Mouse (Mus musculus) heart, adult 2 months (tissue): ENCODE data around the gene Lrp10. TPM values are rescaled to one million over a fixed set of nuclear protein-coding genes. Genes with fewer than 3 reads are reported as not detected.

Experiments
- DNase-seq, 2 experiments: peaks; one replicate each; pipeline ENCODE4 v3.0.0; 2021
- H3K27ac ChIP-seq: fragments of 200-600 bp; 2 replicates; pipeline ENCODE4 v1.8.1; 2022
- H3K27me3 ChIP-seq: fragments of 200-500 bp; 2 replicates; pipeline ENCODE4 v1.6.1; 2012; ENCODE audit warnings: mild to moderate bottlenecking, low read length, inconsistent platforms, mixed read lengths; ENCODE audit not compliant: control insufficient read depth, insufficient read depth
- H3K36me3 ChIP-seq: fragments of 200-500 bp; 2 replicates; pipeline ENCODE4 v1.6.1; 2012; ENCODE audit warnings: low read length, inconsistent platforms; ENCODE audit not compliant: control insufficient read depth, insufficient read depth
- H3K4me1 ChIP-seq: fragments of 200-500 bp; 2 replicates; pipeline ENCODE4 v1.6.1; 2011; ENCODE audit warnings: low read length; ENCODE audit not compliant: control insufficient read depth, insufficient read depth
- H3K4me3 ChIP-seq: fragments of 200-600 bp; 2 replicates; pipeline ENCODE4 v1.8.1; 2022
- H3K79me2 ChIP-seq: fragments of 200-500 bp; replicated peaks from 2 replicates; pipeline ENCODE4 v1.6.1; 2012; ENCODE audit warnings: mild to moderate bottlenecking, inconsistent platforms, low read length, moderate library complexity, mixed read lengths; ENCODE audit not compliant: control insufficient read depth, insufficient read depth
- H3K9ac ChIP-seq: fragments of 200-500 bp; 2 replicates; pipeline ENCODE4 v1.6.1; 2012; ENCODE audit warnings: low read depth, mild to moderate bottlenecking, control low read depth, inconsistent platforms, low read length, mixed read lengths
- CTCF ChIP-seq: fragments of 200-600 bp; IDR thresholded peaks from 2 replicates; pipeline ENCODE4 v1.8.1; 2022; ENCODE audit warnings: antibody characterized with exemption, mild to moderate bottlenecking, moderate library complexity
- EP300 ChIP-seq: fragments of 200-500 bp; IDR thresholded peaks from 2 replicates; pipeline ENCODE4 v1.6.1; 2011; ENCODE audit warnings: low read depth, low read length, control low read depth; ENCODE audit not compliant: insufficient read depth
- POLR2A ChIP-seq: fragments of 200-500 bp; IDR thresholded peaks from 2 replicates; pipeline ENCODE4 v1.6.1; 2011; ENCODE audit warnings: mild to moderate bottlenecking, low read depth, low read length, control low read depth; ENCODE audit not compliant: insufficient read depth
- WGBS: fragments of 180-500 bp; shearing (Covaris S2); methylation state at CpG from one replicate; pipeline ENCODE4 v1.1.7; 2018; 5-methylcytosine and 5-hydroxymethylcytosine counted together
- intact Hi-C: fragments of 180-260 bp; cut with DNase I; formaldehyde crosslinking; loops from one replicate; pipeline ENCODE4 v1.15.1; 2025
- polyA plus RNA-seq: library from polyadenylated mRNA; depleted of rRNA; stranded (reverse); fragments of >200 nt; gene quantifications from 2 replicates; pipeline ENCODE4 v1.2.3, GENCODE M21; 2012
- total RNA-seq, 2 experiments: library from RNA; stranded (reverse); gene quantifications; 2 replicates each; pipeline ENCODE4 v1.2.3; 2021

Gene Lrp10
- total and polyA plus RNA-seq, 3 experiments: 47.6 to 72.4 (median 60.6) TPM

- intact Hi-C loops: loop anchor here (5.0 kb wide), 2 partner anchors 65 to 170 kb away; partner anchors contain the start of gene Oxa1l
- DNase-seq: no peak
Observed at GRCm38 (mm10) chr14:54427696-54428095, 36.2 kb upstream of the Lrp10 start.

GRCm38 (mm10) chr14:54428421-54428820 is 35.5 kb upstream of the Lrp10 start:
- H3K4me3 ChIP-seq: no peak overlapping the region
- intact Hi-C loops: loop anchor here (5.0 kb wide), 2 partner anchors 66 to 171 kb away; partner anchors contain the start of gene Oxa1l
- H3K27me3 ChIP-seq: peaks cover 1% of the 10 kb centered on the region; the same call in 1 of the 2 replicates
- no peaks in the 10 kb centered on the region for H3K36me3 ChIP-seq
- TF ChIP-seq CTCF (no peak), POLR2A (no peak), EP300 (no peak)
- H3K4me1 ChIP-seq: peaks cover 10% of the 10 kb centered on the region
- no peaks in the 10 kb centered on the region for H3K79me2 ChIP-seq
- H3K27ac ChIP-seq: no peak overlapping the region
- no peak overlapping the region for H3K9ac ChIP-seq
- DNase-seq: peak in 1 of 2 experiments; percentile 13
- 88% methylated on average over 5 of the region's 5 CpGs for WGBS

More at GRCm38 (mm10) chr14:54427696-54428095, 36.2 kb upstream of the Lrp10 start:
- H3K36me3 ChIP-seq: no peaks in the 10 kb centered on the region
- H3K27ac ChIP-seq: no peak overlapping the region
- H3K79me2 ChIP-seq: no peaks in the 10 kb centered on the region
- no peak overlapping the region for H3K4me3 ChIP-seq
- peaks cover 1% of the 10 kb centered on the region; the same call in 1 of the 2 replicates for H3K27me3 ChIP-seq
- WGBS: 82% methylated on average over 7 of the region's 7 CpGs
- TF ChIP-seq EP300 (no peak), CTCF (no peak), POLR2A (no peak)
- H3K9ac ChIP-seq: no peak overlapping the region
- H3K4me1 ChIP-seq: peaks cover 7% of the 10 kb centered on the region

GRCm38 (mm10) chr14:54429332-54430093 is 34.4 kb upstream of the Lrp10 start:
- 50% methylated on average over 7 of the region's 7 CpGs for WGBS
- no peak for DNase-seq
- Histone ChIP-seq H3K9ac (no peak overlapping the region), H3K79me2 (no peaks in the 10 kb centered on the region), H3K36me3 (no peaks in the 10 kb centered on the region), H3K4me1 (peaks cover 11% of the 10 kb centered on the region), H3K27me3 (peaks cover 1% of the 10 kb centered on the region; the same call in 1 of the 2 replicates), H3K27ac (no peak overlapping the region), H3K4me3 (no peak overlapping the region)
- intact Hi-C loops: loop anchor here (2.0 to 5.0 kb wide), 3 partner anchors 19 to 172 kb away; partner anchors contain the start of gene Oxa1l
- no peak for TF ChIP-seq POLR2A

DNA sequence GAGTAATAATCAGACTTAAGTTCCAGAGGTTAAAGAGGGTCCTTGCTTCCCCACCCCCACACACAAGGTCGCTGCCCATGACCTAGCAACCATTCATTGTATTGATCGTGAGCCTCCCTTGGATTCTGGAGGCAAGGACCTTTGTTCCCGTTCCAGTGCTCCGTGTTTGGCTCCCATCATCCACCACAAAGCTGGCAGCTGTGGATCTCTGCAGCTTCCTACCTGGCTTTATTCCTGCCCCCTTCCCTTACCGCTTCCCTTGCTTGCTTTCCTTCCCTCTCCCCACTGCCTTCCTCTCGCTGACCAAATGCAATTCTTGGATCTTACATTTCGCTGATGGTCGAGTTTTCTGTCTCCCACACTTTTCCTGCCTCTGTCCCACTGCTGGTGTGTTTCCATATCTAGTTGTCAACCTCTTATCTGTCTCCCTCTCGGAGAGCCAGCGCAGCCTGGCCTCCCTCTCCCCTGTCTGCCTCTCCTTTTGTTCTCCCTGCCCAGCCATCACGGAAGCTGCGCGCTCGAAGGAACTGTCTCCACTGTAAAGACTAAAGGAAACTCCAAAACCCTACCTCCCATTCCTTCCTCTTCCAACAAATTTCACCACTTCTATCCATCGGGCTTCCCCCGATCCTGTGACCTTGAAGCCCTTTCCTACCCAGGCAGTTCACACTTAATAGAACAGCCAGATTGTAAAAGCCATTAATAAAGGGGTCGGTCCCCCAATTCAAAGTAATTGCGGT is 33.4 kb upstream of the Lrp10 start:
- Histone ChIP-seq H3K27me3 (peaks cover 1% of the 10 kb centered on the region; the same call in 1 of the 2 replicates), H3K4me1 (peaks cover 11% of the 10 kb centered on the region), H3K27ac (peak overlapping the region; percentile 81), H3K36me3 (no peaks in the 10 kb centered on the region), H3K4me3 (peak overlapping the region; percentile 71), H3K79me2 (no peaks in the 10 kb centered on the region), H3K9ac (peak overlapping the region; percentile 87)
- WGBS: 16% methylated on average over 18 of the region's 18 CpGs
- intact Hi-C loops: loop anchor here (2.0 kb wide), 1 partner anchor 18 kb away; no protein-coding TSS in a partner anchor
- TF ChIP-seq CTCF: no peak
- no peak for TF ChIP-seq EP300
- no peak for TF ChIP-seq POLR2A
- peak in 1 of 2 experiments; percentile 25 for DNase-seq

- H3K27ac ChIP-seq: peak within 1 kb of the TSS; percentile 81
- DNase-seq: peak; percentile 73 to 80
- H3K36me3 ChIP-seq: no peaks in the 10 kb centered on the region
- intact Hi-C loops: loop anchor here (2.0 kb wide), 1 partner anchor 17 kb away; no protein-coding TSS in a partner anchor
- peak within 1 kb of the TSS; percentile 71 for H3K4me3 ChIP-seq
- H3K9ac ChIP-seq: peak within 1 kb of the TSS; percentile 87
- H3K79me2 ChIP-seq: no peaks in the 10 kb centered on the region
- H3K4me1 ChIP-seq: peaks cover 9% of the 10 kb centered on the region
- WGBS: under 1% methylated on average over 49 of the region's 49 CpGs
- peaks cover 1% of the 10 kb centered on the region; the same call in 1 of the 2 replicates for H3K27me3 ChIP-seq
- TF ChIP-seq POLR2A (peak; percentile 62), EP300 (0 out of 2 replicates have a peak, but pooled peaks have one; percentile 11), CTCF (peak; percentile 54)
Observed at GRCm38 (mm10) chr14:54431334-54432077, 32.4 kb upstream of the Lrp10 start, which contains the start of gene Mmp14. Gene Mmp14, plus strand, starts transcription at chr14:54431612.
